Mouse (Mus musculus): ENCODE data around the gene Syne3. TPM values are rescaled to one million over a fixed set of nuclear protein-coding genes. Genes with fewer than 3 reads are reported as not detected.

Syne3 gene
- total and polyA plus RNA-seq, 2 experiments from 2014 or later = 1.8 to 5.0 TPM

DNA sequence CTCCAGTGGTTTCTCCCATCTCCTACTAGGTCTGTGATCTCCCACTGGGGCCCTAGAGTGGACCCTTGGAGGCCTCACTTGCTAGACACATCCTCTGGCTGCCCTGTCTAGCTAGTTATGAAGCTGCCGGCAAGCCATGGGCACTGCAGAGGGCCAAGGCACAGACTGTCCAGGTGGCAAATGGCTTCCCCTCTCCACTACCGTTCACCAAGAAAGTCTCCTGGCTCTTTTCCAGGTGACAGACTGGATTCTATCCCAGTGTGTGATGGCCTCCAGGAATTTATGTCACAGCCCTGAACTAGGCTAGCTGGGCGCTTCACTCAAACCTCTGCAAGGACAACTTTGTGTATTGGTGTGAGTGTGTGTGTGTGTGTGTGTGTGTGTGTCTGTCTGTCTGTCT lies 109.8 kb downstream of the Syne3 start:
- Histone ChIP-seq H3K27ac (ENCODE audit: low read depth) (no peak overlapping the region), H3K9ac (replicated peaks; ENCODE audit: low read depth, low read length) (no peak overlapping the region), H3K27me3 (ENCODE audit: control insufficient read depth, insufficient read depth, low read length) (no peaks in the 10 kb centered on the region), H3K9me3 (replicated peaks; ENCODE audit: control insufficient read depth, low read length) (no peaks in the 10 kb centered on the region), H3K36me3 (replicated peaks; ENCODE audit: control insufficient read depth, insufficient read depth, low read length) (no peaks in the 10 kb centered on the region), H3K4me2 (ENCODE audit: low read depth, low read length) (no peak overlapping the region), H3K4me3 (ENCODE audit: low read depth, low read length) (no peak overlapping the region), H3K4me1 (ENCODE audit: control insufficient read depth, insufficient read depth) (no peaks in the 10 kb centered on the region)
- 38% methylated on average over 3 of the region's 3 CpGs for WGBS
- TF ChIP-seq CTCF (IDR thresholded peaks at IDR 0.05; ENCODE audit: low read depth) (no peak), EP300 (IDR thresholded peaks at IDR 0.05; ENCODE audit: low read depth) (no peak)
- DNase-seq (ENCODE audit: low spot score) (no peak), ATAC-seq (ENCODE audit: insufficient read depth, low read depth) (no peak)

DNA sequence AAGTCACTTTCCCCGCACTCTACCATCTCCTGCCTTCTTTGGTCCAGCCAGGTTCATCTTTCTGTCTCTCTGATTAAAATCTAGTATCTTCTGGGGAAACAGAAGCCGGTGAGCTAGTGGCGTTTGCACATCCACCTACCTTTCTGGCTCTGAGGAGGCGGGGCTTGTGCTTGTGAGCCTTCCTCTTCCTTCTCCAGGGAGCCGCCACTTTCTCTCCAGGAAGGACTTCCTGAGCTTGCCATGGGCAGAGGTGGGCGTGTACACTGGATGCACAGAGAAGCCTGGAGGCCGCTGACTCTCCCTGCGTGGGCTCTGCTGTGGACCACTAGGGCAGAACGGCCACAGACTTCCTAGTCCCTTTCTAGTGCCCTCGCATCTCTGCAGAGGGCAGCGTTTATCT lies 110.4 kb downstream of the Syne3 start:
- no peaks in the 10 kb centered on the region for H3K27me3 ChIP-seq (ENCODE audit: control insufficient read depth, insufficient read depth, low read length)
- TF ChIP-seq CTCF (IDR thresholded peaks at IDR 0.05; ENCODE audit: low read depth) (no peak), EP300 (IDR thresholded peaks at IDR 0.05; ENCODE audit: low read depth) (no peak)
- H3K9me3 ChIP-seq (replicated peaks; ENCODE audit: control insufficient read depth, low read length) = no peaks in the 10 kb centered on the region
- WGBS = 61% methylated on average over 11 of the region's 11 CpGs
- no peak overlapping the region for H3K27ac ChIP-seq (ENCODE audit: low read depth)
- DNase-seq (ENCODE audit: low spot score) (no peak), ATAC-seq (ENCODE audit: insufficient read depth, low read depth) (no peak)
- H3K9ac ChIP-seq (replicated peaks; ENCODE audit: low read depth, low read length) = no peak overlapping the region
- no peak overlapping the region for H3K4me2 ChIP-seq (ENCODE audit: low read depth, low read length)
- H3K4me1 ChIP-seq (ENCODE audit: control insufficient read depth, insufficient read depth) = no peaks in the 10 kb centered on the region
- no peaks in the 10 kb centered on the region for H3K36me3 ChIP-seq (replicated peaks; ENCODE audit: control insufficient read depth, insufficient read depth, low read length)
- H3K4me3 ChIP-seq (ENCODE audit: low read depth, low read length) = no peak overlapping the region

DNA sequence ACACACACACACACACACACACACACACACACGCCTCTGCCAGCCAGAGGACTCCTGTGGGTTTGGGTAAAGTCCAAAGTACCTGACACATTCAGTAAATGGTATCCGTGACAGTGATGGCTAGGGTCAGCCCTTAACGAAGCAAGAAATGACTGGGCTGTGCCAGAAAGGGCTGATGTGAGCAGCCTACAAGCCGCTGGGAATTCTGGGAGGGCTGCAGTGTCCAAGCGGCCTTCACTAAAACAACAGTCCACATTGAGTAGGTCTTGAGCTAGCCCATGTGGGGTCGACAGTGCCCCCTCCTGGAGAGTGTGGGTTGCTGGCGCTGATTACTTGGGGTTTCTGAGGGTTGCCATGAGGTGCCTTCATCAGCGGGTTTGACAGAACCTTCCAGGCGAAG lies 110.9 kb downstream of the Syne3 start:
- DNase-seq (ENCODE audit: low spot score) (no peak), ATAC-seq (ENCODE audit: insufficient read depth, low read depth) (no peak)
- H3K27me3 ChIP-seq (ENCODE audit: control insufficient read depth, insufficient read depth, low read length) = no peaks in the 10 kb centered on the region
- no peak overlapping the region for H3K9ac ChIP-seq (replicated peaks; ENCODE audit: low read depth, low read length)
- 67% methylated on average over 9 of the region's 9 CpGs for WGBS
- no peak for TF ChIP-seq CTCF (IDR thresholded peaks at IDR 0.05; ENCODE audit: low read depth)
- TF ChIP-seq EP300 (IDR thresholded peaks at IDR 0.05; ENCODE audit: low read depth) = no peak
- H3K36me3 ChIP-seq (replicated peaks; ENCODE audit: control insufficient read depth, insufficient read depth, low read length) = no peaks in the 10 kb centered on the region
- H3K9me3 ChIP-seq (replicated peaks; ENCODE audit: control insufficient read depth, low read length) = no peaks in the 10 kb centered on the region
- no peak overlapping the region for H3K4me2 ChIP-seq (ENCODE audit: low read depth, low read length)
- no peaks in the 10 kb centered on the region for H3K4me1 ChIP-seq (ENCODE audit: control insufficient read depth, insufficient read depth)
- H3K4me3 ChIP-seq (ENCODE audit: low read depth, low read length) = no peak overlapping the region
- H3K27ac ChIP-seq (ENCODE audit: low read depth) = no peak overlapping the region

DNA sequence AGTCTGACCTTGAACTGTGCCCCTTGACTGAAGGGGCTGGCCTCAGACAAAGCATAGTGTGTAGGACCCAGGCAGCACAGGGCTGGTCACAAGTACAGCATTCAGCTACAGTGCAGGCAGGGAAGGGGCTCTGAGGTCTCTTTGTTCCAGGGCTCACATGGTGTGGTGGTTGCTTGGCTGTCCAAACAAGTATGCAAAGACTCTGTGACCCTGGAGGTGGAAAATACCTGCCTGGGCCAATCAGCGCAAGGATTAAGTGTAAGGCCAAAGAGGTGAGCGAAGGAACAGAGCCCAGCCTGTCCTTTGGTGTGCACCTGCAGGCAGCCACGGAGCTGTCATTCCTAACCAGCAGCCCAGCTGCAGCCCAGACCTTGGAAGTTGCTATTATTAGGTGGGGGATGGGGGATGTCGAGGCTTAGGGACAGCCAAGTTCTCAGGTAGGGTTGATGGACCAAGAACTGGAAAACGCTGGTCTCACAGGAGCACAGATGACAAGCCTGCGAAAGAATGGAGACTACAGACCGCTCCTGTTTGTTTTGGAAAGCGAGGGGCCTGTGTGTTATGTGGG lies 112.5 kb downstream of the Syne3 start:
- no peak for ATAC-seq (ENCODE audit: insufficient read depth, low read depth)
- Histone ChIP-seq H3K9me3 (replicated peaks; ENCODE audit: control insufficient read depth, low read length) (no peaks in the 10 kb centered on the region), H3K27ac (ENCODE audit: low read depth) (no peak overlapping the region), H3K27me3 (ENCODE audit: control insufficient read depth, insufficient read depth, low read length) (no peaks in the 10 kb centered on the region), H3K4me3 (ENCODE audit: low read depth, low read length) (no peak overlapping the region), H3K4me2 (ENCODE audit: low read depth, low read length) (no peak overlapping the region), H3K9ac (replicated peaks; ENCODE audit: low read depth, low read length) (no peak overlapping the region), H3K4me1 (ENCODE audit: control insufficient read depth, insufficient read depth) (no peaks in the 10 kb centered on the region), H3K36me3 (replicated peaks; ENCODE audit: control insufficient read depth, insufficient read depth, low read length) (no peaks in the 10 kb centered on the region)
- 58% methylated on average over 8 of the region's 8 CpGs for WGBS
- DNase-seq (ENCODE audit: low spot score) = no peak
- TF ChIP-seq CTCF (IDR thresholded peaks at IDR 0.05; ENCODE audit: low read depth) = no peak
- TF ChIP-seq EP300 (IDR thresholded peaks at IDR 0.05; ENCODE audit: low read depth) = no peak

DNA sequence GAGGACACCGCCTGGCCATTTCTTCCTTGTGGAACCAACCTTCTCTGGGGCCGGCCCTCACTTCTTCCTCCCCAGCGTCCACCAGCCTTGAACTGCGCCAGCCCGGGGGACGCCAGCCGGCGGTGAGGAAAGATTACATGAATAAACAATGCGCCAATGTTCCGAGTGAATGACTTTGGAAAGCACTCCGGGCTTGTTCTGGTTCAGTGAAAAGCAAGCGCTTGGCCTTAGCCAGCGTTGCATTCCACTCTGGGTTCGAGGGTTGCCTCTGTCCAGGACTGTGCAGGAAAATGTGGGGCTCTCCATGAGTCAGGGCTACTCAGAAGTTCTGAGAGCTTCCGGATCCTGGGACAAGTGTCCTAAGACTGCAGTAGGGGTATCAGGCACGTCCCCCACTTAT lies 113.0 kb downstream of the Syne3 start:
- H3K9me3 ChIP-seq (replicated peaks; ENCODE audit: control insufficient read depth, low read length) = no peaks in the 10 kb centered on the region
- no peaks in the 10 kb centered on the region for H3K4me1 ChIP-seq (ENCODE audit: control insufficient read depth, insufficient read depth)
- H3K4me3 ChIP-seq (ENCODE audit: low read depth, low read length) = no peak overlapping the region
- H3K27ac ChIP-seq (ENCODE audit: low read depth) = no peak overlapping the region
- 65% methylated on average over 16 of the region's 16 CpGs for WGBS
- H3K4me2 ChIP-seq (ENCODE audit: low read depth, low read length) = no peak overlapping the region
- TF ChIP-seq CTCF (IDR thresholded peaks at IDR 0.05; ENCODE audit: low read depth) (no peak), EP300 (IDR thresholded peaks at IDR 0.05; ENCODE audit: low read depth) (no peak)
- no peaks in the 10 kb centered on the region for H3K36me3 ChIP-seq (replicated peaks; ENCODE audit: control insufficient read depth, insufficient read depth, low read length)
- no peaks in the 10 kb centered on the region for H3K27me3 ChIP-seq (ENCODE audit: control insufficient read depth, insufficient read depth, low read length)
- H3K9ac ChIP-seq (replicated peaks; ENCODE audit: low read depth, low read length) = no peak overlapping the region
- DNase-seq (ENCODE audit: low spot score) (no peak), ATAC-seq (ENCODE audit: insufficient read depth, low read depth) (no peak)

DNA sequence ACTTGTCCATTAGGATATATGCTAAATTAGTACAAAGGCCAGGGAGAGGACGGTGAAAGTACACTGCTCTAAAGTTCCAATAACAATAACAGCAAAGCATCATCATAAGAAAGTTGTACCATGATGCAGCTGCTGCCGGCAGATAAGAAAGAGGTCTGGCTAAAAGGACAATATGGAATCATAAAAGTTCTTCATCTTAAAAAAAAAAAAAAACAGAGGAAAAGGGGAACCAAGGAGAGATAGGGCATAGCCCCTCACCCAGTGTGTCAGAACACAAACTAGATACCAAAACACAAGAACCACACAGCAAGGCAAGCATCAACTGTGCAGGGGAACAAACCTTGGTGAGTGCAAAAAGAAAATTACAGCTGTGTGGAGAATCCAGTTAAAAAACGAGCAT lies 117.4 kb downstream of the Syne3 start:
- H3K4me1 ChIP-seq (ENCODE audit: control insufficient read depth, insufficient read depth) = no peaks in the 10 kb centered on the region
- H3K27me3 ChIP-seq (ENCODE audit: control insufficient read depth, insufficient read depth, low read length) = no peaks in the 10 kb centered on the region
- no peak overlapping the region for H3K27ac ChIP-seq (ENCODE audit: low read depth)
- no peaks in the 10 kb centered on the region for H3K9me3 ChIP-seq (replicated peaks; ENCODE audit: control insufficient read depth, low read length)
- no peak overlapping the region for H3K4me2 ChIP-seq (ENCODE audit: low read depth, low read length)
- 82% methylated on average over 3 of the region's 3 CpGs for WGBS
- DNase-seq (ENCODE audit: low spot score) (no peak), ATAC-seq (ENCODE audit: insufficient read depth, low read depth) (no peak)
- H3K36me3 ChIP-seq (replicated peaks; ENCODE audit: control insufficient read depth, insufficient read depth, low read length) = no peaks in the 10 kb centered on the region
- TF ChIP-seq EP300 (IDR thresholded peaks at IDR 0.05; ENCODE audit: low read depth) (no peak), CTCF (IDR thresholded peaks at IDR 0.05; ENCODE audit: low read depth) (no peak)
- no peak overlapping the region for H3K4me3 ChIP-seq (ENCODE audit: low read depth, low read length)
- no peak overlapping the region for H3K9ac ChIP-seq (replicated peaks; ENCODE audit: low read depth, low read length)

Measured in heart, postnatal 0 days (tissue).